Mouse (Mus musculus): Measurements from ENCODE around the gene Klhl22. TPM values are rescaled to one million over a fixed set of nuclear protein-coding genes. Genes with fewer than 3 reads are reported as not detected.

The Klhl22 gene
- polyA plus RNA-seq, 1 experiment from 2014 or later: 13.0 TPM

- 54% methylated on average over 4 of the region's 4 CpGs for WGBS (ENCODE audit: insufficient replicate concordance)
- Histone ChIP-seq H3K9ac (no peak overlapping the region), H3K4me1 (replicated peaks) (peaks cover 12% of the 10 kb centered on the region), H3K27ac (replicated peaks) (no peak overlapping the region), H3K4me3 (replicated peaks) (no peak overlapping the region), H3K4me2 (no peak overlapping the region), H3K9me3 (replicated peaks) (no peaks in the 10 kb centered on the region), H3K27me3 (peaks cover 92% of the 10 kb centered on the region), H3K36me3 (replicated peaks) (no peaks in the 10 kb centered on the region)
- ATAC-seq (ENCODE audit: insufficient read depth): no peak
These were observed 53.8 kb downstream of the Klhl22 start for GRCm38 (mm10) chr16:17813173-17813572.

- WGBS (ENCODE audit: insufficient replicate concordance): 3% methylated on average over 63 of the region's 63 CpGs
- H3K27me3 ChIP-seq: peaks cover 83% of the 10 kb centered on the region
These were observed 56.3 kb downstream of the Klhl22 start for GRCm38 (mm10) chr16:17815411-17816402.

GRCm38 (mm10) chr16:17816528-17816927 is 57.1 kb downstream of the Klhl22 start:
- Histone ChIP-seq H3K27me3 (peaks cover 84% of the 10 kb centered on the region), H3K4me2 (no peak overlapping the region), H3K36me3 (replicated peaks) (no peaks in the 10 kb centered on the region), H3K9ac (no peak overlapping the region), H3K9me3 (replicated peaks) (no peaks in the 10 kb centered on the region), H3K4me3 (replicated peaks) (no peak overlapping the region), H3K27ac (replicated peaks) (no peak overlapping the region), H3K4me1 (replicated peaks) (peaks cover 12% of the 10 kb centered on the region)
- WGBS (ENCODE audit: insufficient replicate concordance): 68% methylated on average over 8 of the region's 8 CpGs
- no peak for ATAC-seq (ENCODE audit: insufficient read depth)

More at GRCm38 (mm10) chr16:17815411-17816402, 56.3 kb downstream of the Klhl22 start:
- Histone ChIP-seq H3K9ac (peak overlapping the region; percentile 27; the same call in 1 of the 2 replicates), H3K9me3 (replicated peaks) (no peaks in the 10 kb centered on the region), H3K27ac (replicated peaks) (no peak overlapping the region), H3K4me2 (peak overlapping the region; percentile 78), H3K4me1 (replicated peaks) (peaks cover 12% of the 10 kb centered on the region), H3K36me3 (replicated peaks) (no peaks in the 10 kb centered on the region), H3K4me3 (replicated peaks) (peak overlapping the region; percentile 51)
- ATAC-seq (ENCODE audit: insufficient read depth): peak; percentile 62

GRCm38 (mm10) chr16:17826500-17826899 is 67.1 kb downstream of the Klhl22 start:
- Histone ChIP-seq H3K9me3 (replicated peaks) (no peaks in the 10 kb centered on the region), H3K9ac (no peak overlapping the region), H3K4me1 (replicated peaks) (no peaks in the 10 kb centered on the region), H3K4me3 (replicated peaks) (no peak overlapping the region), H3K4me2 (no peak overlapping the region), H3K36me3 (replicated peaks) (no peaks in the 10 kb centered on the region), H3K27ac (replicated peaks) (no peak overlapping the region), H3K27me3 (peaks cover 77% of the 10 kb centered on the region)
- WGBS (ENCODE audit: insufficient replicate concordance): 57% methylated on average over 2 of the region's 2 CpGs
- ATAC-seq (ENCODE audit: insufficient read depth): no peak

- Histone ChIP-seq H3K36me3 (replicated peaks) (no peaks in the 10 kb centered on the region), H3K4me3 (replicated peaks) (no peak overlapping the region), H3K9ac (no peak overlapping the region), H3K27me3 (peaks cover 84% of the 10 kb centered on the region), H3K9me3 (replicated peaks) (no peaks in the 10 kb centered on the region), H3K27ac (replicated peaks) (no peak overlapping the region), H3K4me1 (replicated peaks) (peaks cover 2% of the 10 kb centered on the region), H3K4me2 (no peak overlapping the region)
- WGBS (ENCODE audit: insufficient replicate concordance): 18% methylated on average over 2 of the region's 2 CpGs
- no peak for ATAC-seq (ENCODE audit: insufficient read depth)
These were observed 68.8 kb downstream of the Klhl22 start for GRCm38 (mm10) chr16:17828229-17828628.

GRCm38 (mm10) chr16:17828867-17829266 is 69.4 kb downstream of the Klhl22 start:
- Histone ChIP-seq H3K36me3 (replicated peaks) (no peaks in the 10 kb centered on the region), H3K9me3 (replicated peaks) (no peaks in the 10 kb centered on the region), H3K4me1 (replicated peaks) (peaks cover 7% of the 10 kb centered on the region), H3K9ac (no peak overlapping the region), H3K27me3 (peaks cover 84% of the 10 kb centered on the region), H3K4me3 (replicated peaks) (no peak overlapping the region), H3K27ac (replicated peaks) (no peak overlapping the region), H3K4me2 (no peak overlapping the region)
- WGBS (ENCODE audit: insufficient replicate concordance): 63% methylated on average over 3 of the region's 3 CpGs
- no peak for ATAC-seq (ENCODE audit: insufficient read depth)

GRCm38 (mm10) chr16:17830385-17831178 is 71.2 kb downstream of the Klhl22 start:
- WGBS (ENCODE audit: insufficient replicate concordance): 51% methylated on average over 10 of the region's 10 CpGs
- ATAC-seq (ENCODE audit: insufficient read depth): no peak
- H3K27me3 ChIP-seq: peaks cover 98% of the 10 kb centered on the region

GRCm38 (mm10) chr16:17831781-17832180 is 72.4 kb downstream of the Klhl22 start:
- ATAC-seq (ENCODE audit: insufficient read depth): no peak
- Histone ChIP-seq H3K9ac (no peak overlapping the region), H3K9me3 (replicated peaks) (no peaks in the 10 kb centered on the region)

More at GRCm38 (mm10) chr16:17830385-17831178, 71.2 kb downstream of the Klhl22 start:
- H3K27ac ChIP-seq (replicated peaks): no peak overlapping the region
- no peak overlapping the region for H3K4me2 ChIP-seq
- no peak overlapping the region for H3K4me3 ChIP-seq (replicated peaks)
- peaks cover 14% of the 10 kb centered on the region for H3K4me1 ChIP-seq (replicated peaks)
- H3K9ac ChIP-seq: no peak overlapping the region
- H3K36me3 ChIP-seq (replicated peaks): no peaks in the 10 kb centered on the region
- H3K9me3 ChIP-seq (replicated peaks): no peaks in the 10 kb centered on the region

GRCm38 (mm10) chr16:17832821-17833220 is 73.4 kb downstream of the Klhl22 start, which contains the start of gene B830017H08Rik:
TSS of gene B830017H08Rik (plus strand) at chr16:17833121.
- Histone ChIP-seq H3K27ac (replicated peaks) (no peak within 1 kb of the TSS), H3K4me1 (replicated peaks) (peaks cover 14% of the 10 kb centered on the region), H3K4me3 (replicated peaks) (peak within 1 kb of the TSS; percentile 48), H3K27me3 (peaks cover 100% of the 10 kb centered on the region), H3K4me2 (peak within 1 kb of the TSS; percentile 68), H3K36me3 (replicated peaks) (no peaks in the 10 kb centered on the region), H3K9ac (no peak within 1 kb of the TSS), H3K9me3 (replicated peaks) (no peaks in the 10 kb centered on the region)
- ATAC-seq (ENCODE audit: insufficient read depth): no peak
- WGBS (ENCODE audit: insufficient replicate concordance): 19% methylated on average over 7 of the region's 7 CpGs

More at GRCm38 (mm10) chr16:17831781-17832180, 72.4 kb downstream of the Klhl22 start:
- WGBS (ENCODE audit: insufficient replicate concordance): 15% methylated on average over 11 of the region's 11 CpGs
- Histone ChIP-seq H3K4me2 (no peak overlapping the region), H3K36me3 (replicated peaks) (no peaks in the 10 kb centered on the region), H3K4me3 (replicated peaks) (no peak overlapping the region), H3K27me3 (peaks cover 100% of the 10 kb centered on the region), H3K4me1 (replicated peaks) (peaks cover 14% of the 10 kb centered on the region), H3K27ac (replicated peaks) (no peak overlapping the region)

GRCm38 (mm10) chr16:17833321-17833680 is 73.9 kb downstream of the Klhl22 start:
- Histone ChIP-seq H3K4me2 (peak overlapping the region; percentile 68), H3K9me3 (replicated peaks) (no peaks in the 10 kb centered on the region), H3K4me1 (replicated peaks) (peaks cover 14% of the 10 kb centered on the region), H3K27me3 (peaks cover 100% of the 10 kb centered on the region), H3K4me3 (replicated peaks) (peak overlapping the region; percentile 48), H3K9ac (no peak overlapping the region), H3K36me3 (replicated peaks) (no peaks in the 10 kb centered on the region), H3K27ac (replicated peaks) (no peak overlapping the region)
- no peak for ATAC-seq (ENCODE audit: insufficient read depth)
- WGBS (ENCODE audit: insufficient replicate concordance): 1% methylated on average over 37 of the region's 37 CpGs
